Mouse (Mus musculus): ENCODE measurements around the gene Sh2b3.
"Not testable (repeated sequence)": the region's sequence is repeated elsewhere in the genome, so short reads cannot be mapped to it uniquely, and the experiment has no call there.

Gene Sh2b3

GRCm38 (mm10) chr5:121837441-121838340 is at the start of gene Sh2b3:
Gene Sh2b3 (minus strand): TSS chr5:121837646.
- DNase-seq (ENCODE audit: low spot score in 2 of 2) = no peak

- DNase-seq (ENCODE audit: low spot score in 2 of 2) = no peak
Observed at GRCm38 (mm10) chr5:121883356-121883755, 45.9 kb upstream of the Sh2b3 start.

GRCm38 (mm10) chr5:121879211-121879610 is 41.8 kb upstream of the Sh2b3 start:
- peak; percentile 34 to 78 for DNase-seq (ENCODE audit: low spot score in 2 of 2)

- DNase-seq (ENCODE audit: low spot score in 2 of 2) = no peak
Observed at GRCm38 (mm10) chr5:121878703-121879102, 41.3 kb upstream of the Sh2b3 start.

- no peak for DNase-seq (ENCODE audit: low spot score in 2 of 2)
Observed at GRCm38 (mm10) chr5:121876901-121877300, 39.5 kb upstream of the Sh2b3 start.

GRCm38 (mm10) chr5:121875041-121875440 is 37.6 kb upstream of the Sh2b3 start:
- no peak for DNase-seq (ENCODE audit: low spot score in 2 of 2)

GRCm38 (mm10) chr5:121872158-121872557 is 34.7 kb upstream of the Sh2b3 start:
- DNase-seq (ENCODE audit: low spot score in 2 of 2) = peak; percentile 58 to 88

GRCm38 (mm10) chr5:121871515-121872030 is 34.1 kb upstream of the Sh2b3 start:
- DNase-seq (ENCODE audit: low spot score in 2 of 2) = no peak

- no peak for DNase-seq (ENCODE audit: low spot score in 2 of 2)
Observed at GRCm38 (mm10) chr5:121870832-121871231, 33.4 kb upstream of the Sh2b3 start.

- DNase-seq (ENCODE audit: low spot score in 2 of 2) = no peak
Observed at GRCm38 (mm10) chr5:121867963-121868362, 30.5 kb upstream of the Sh2b3 start.

GRCm38 (mm10) chr5:121864330-121864729 is 26.9 kb upstream of the Sh2b3 start:
- DNase-seq (ENCODE audit: low spot score in 2 of 2) = no peak

- DNase-seq (ENCODE audit: low spot score in 2 of 2) = no peak
Observed at GRCm38 (mm10) chr5:121861964-121862363, 24.5 kb upstream of the Sh2b3 start.

- DNase-seq (ENCODE audit: low spot score in 2 of 2) = no peak
Observed at GRCm38 (mm10) chr5:121858427-121858826, 21.0 kb upstream of the Sh2b3 start.

- DNase-seq (ENCODE audit: low spot score in 2 of 2) = no peak
Observed at GRCm38 (mm10) chr5:121856740-121857139, 19.3 kb upstream of the Sh2b3 start.

GRCm38 (mm10) chr5:121854768-121855167 is 17.3 kb upstream of the Sh2b3 start:
- DNase-seq (ENCODE audit: low spot score in 2 of 2) = no peak

- no peak for DNase-seq (ENCODE audit: low spot score in 2 of 2)
Observed at GRCm38 (mm10) chr5:121853368-121854051, 16.1 kb upstream of the Sh2b3 start.

GRCm38 (mm10) chr5:121849478-121850349 is 12.3 kb upstream of the Sh2b3 start:
- DNase-seq (ENCODE audit: low spot score in 2 of 2) = no peak

GRCm38 (mm10) chr5:121848743-121849142 is 11.3 kb upstream of the Sh2b3 start, which contains the start of gene Pheta1:
Gene Pheta1 (plus strand): TSS chr5:121848984.
- peak; percentile 90 to 97 for DNase-seq (ENCODE audit: low spot score in 2 of 2)

- DNase-seq (ENCODE audit: low spot score in 2 of 2) = no peak
Observed at GRCm38 (mm10) chr5:121848035-121848519, 10.6 kb upstream of the Sh2b3 start.

GRCm38 (mm10) chr5:121847269-121847668 is 9.8 kb upstream of the Sh2b3 start:
- not testable (repeated sequence) for DNase-seq (ENCODE audit: low spot score in 2 of 2)

GRCm38 (mm10) chr5:121846322-121846721 is 8.9 kb upstream of the Sh2b3 start:
- no peak for DNase-seq (ENCODE audit: low spot score in 2 of 2)

Data from spleen, postnatal 4 days (tissue).